Mouse (Mus musculus): ENCODE measurements around the gene Runx1. TPM values are rescaled to one million over a fixed set of nuclear protein-coding genes. Genes with fewer than 3 reads are reported as not detected.

Gene Runx1
- polyA plus RNA-seq, 1 experiment from 2014 or later, result 13.8 TPM

- Histone ChIP-seq H3K4me2 (replicated peaks) (no peak overlapping the region), H3K4me1 (peaks cover 2% of the 10 kb centered on the region; the same call in 1 of the 2 replicates), H3K27ac (no peak overlapping the region), H3K9me3 (no peaks in the 10 kb centered on the region), H3K36me3 (no peaks in the 10 kb centered on the region), H3K4me3 (no peak overlapping the region), H3K9ac (no peak overlapping the region), H3K27me3 (peaks cover 5% of the 10 kb centered on the region)
- no peak; the same call in 1 of the 2 replicates for ATAC-seq (ENCODE audit: insufficient number of reproducible peaks, insufficient read depth, low FRiP score, low TSS enrichment)
- WGBS, result 90% methylated on average over 11 of the region's 11 CpGs
These were observed 254.7 kb downstream of the Runx1 start for GRCm38 (mm10) chr16:92571246-92571645.

- ATAC-seq (ENCODE audit: insufficient number of reproducible peaks, insufficient read depth, low FRiP score, low TSS enrichment), result no peak
- WGBS, result 29% methylated on average over 5 of the region's 5 CpGs
- Histone ChIP-seq H3K4me3 (no peak overlapping the region), H3K27ac (no peak overlapping the region), H3K27me3 (peaks cover 8% of the 10 kb centered on the region), H3K4me2 (replicated peaks) (peak overlapping the region; percentile 8; the same call in 1 of the 2 replicates), H3K9me3 (no peaks in the 10 kb centered on the region), H3K36me3 (no peaks in the 10 kb centered on the region), H3K9ac (no peak overlapping the region), H3K4me1 (peaks cover 7% of the 10 kb centered on the region; the same call in 1 of the 2 replicates)
These were observed 259.8 kb downstream of the Runx1 start for GRCm38 (mm10) chr16:92566146-92566545.

GRCm38 (mm10) chr16:92565708-92566107 is 260.2 kb downstream of the Runx1 start:
- Histone ChIP-seq H3K27me3 (peaks cover 8% of the 10 kb centered on the region), H3K27ac (no peak overlapping the region), H3K9me3 (no peaks in the 10 kb centered on the region), H3K9ac (no peak overlapping the region), H3K4me3 (no peak overlapping the region), H3K4me2 (replicated peaks) (peak overlapping the region; percentile 8; the same call in 1 of the 2 replicates), H3K36me3 (no peaks in the 10 kb centered on the region), H3K4me1 (peaks cover 7% of the 10 kb centered on the region; the same call in 1 of the 2 replicates)
- peak; percentile 62; the same call in 1 of the 2 replicates for ATAC-seq (ENCODE audit: insufficient number of reproducible peaks, insufficient read depth, low FRiP score, low TSS enrichment)
- WGBS, result 2% methylated on average over 6 of the region's 6 CpGs

GRCm38 (mm10) chr16:92565291-92565690 is 260.7 kb downstream of the Runx1 start:
- Histone ChIP-seq H3K36me3 (no peaks in the 10 kb centered on the region), H3K9me3 (no peaks in the 10 kb centered on the region), H3K9ac (no peak overlapping the region), H3K4me2 (replicated peaks) (no peak overlapping the region), H3K27ac (no peak overlapping the region), H3K27me3 (peaks cover 8% of the 10 kb centered on the region), H3K4me3 (no peak overlapping the region), H3K4me1 (peaks cover 7% of the 10 kb centered on the region; the same call in 1 of the 2 replicates)
- no peak for ATAC-seq (ENCODE audit: insufficient number of reproducible peaks, insufficient read depth, low FRiP score, low TSS enrichment)
- 60% methylated on average over 11 of the region's 11 CpGs for WGBS

GRCm38 (mm10) chr16:92555051-92555450 is 270.9 kb downstream of the Runx1 start:
- H3K4me3 ChIP-seq, result no peak overlapping the region
- H3K27ac ChIP-seq, result no peak overlapping the region
- H3K9ac ChIP-seq, result no peak overlapping the region
- WGBS, result 87% methylated on average over 1 of the region's 1 CpGs
- H3K36me3 ChIP-seq, result no peaks in the 10 kb centered on the region
- no peaks in the 10 kb centered on the region for H3K9me3 ChIP-seq
- peaks cover 8% of the 10 kb centered on the region for H3K4me1 ChIP-seq
- no peak overlapping the region for H3K4me2 ChIP-seq (replicated peaks)
- no peaks in the 10 kb centered on the region for H3K27me3 ChIP-seq
- no peak for ATAC-seq (ENCODE audit: insufficient number of reproducible peaks, insufficient read depth, low FRiP score, low TSS enrichment)

GRCm38 (mm10) chr16:92552858-92553257 is 273.1 kb downstream of the Runx1 start:
- Histone ChIP-seq H3K4me2 (replicated peaks) (no peak overlapping the region), H3K27ac (no peak overlapping the region), H3K9ac (no peak overlapping the region), H3K4me1 (peaks cover 8% of the 10 kb centered on the region), H3K36me3 (no peaks in the 10 kb centered on the region), H3K27me3 (no peaks in the 10 kb centered on the region), H3K4me3 (no peak overlapping the region), H3K9me3 (no peaks in the 10 kb centered on the region)
- no peak for ATAC-seq (ENCODE audit: insufficient number of reproducible peaks, insufficient read depth, low FRiP score, low TSS enrichment)
- WGBS, result 39% methylated on average over 11 of the region's 11 CpGs

- peaks cover 8% of the 10 kb centered on the region for H3K4me1 ChIP-seq
- H3K36me3 ChIP-seq, result no peaks in the 10 kb centered on the region
- no peak overlapping the region for H3K27ac ChIP-seq
- H3K9me3 ChIP-seq, result no peaks in the 10 kb centered on the region
- no peak for ATAC-seq (ENCODE audit: insufficient number of reproducible peaks, insufficient read depth, low FRiP score, low TSS enrichment)
- no peak overlapping the region for H3K4me2 ChIP-seq (replicated peaks)
- WGBS, result 47% methylated on average over 9 of the region's 9 CpGs
- no peaks in the 10 kb centered on the region for H3K27me3 ChIP-seq
- H3K9ac ChIP-seq, result no peak overlapping the region
- no peak overlapping the region for H3K4me3 ChIP-seq
These were observed 273.9 kb downstream of the Runx1 start for GRCm38 (mm10) chr16:92552106-92552382.
